Mouse (Mus musculus) brain, embryonic 14.5 days (tissue): Measurements from ENCODE around the gene Pappa2.

Experiments used
- CTCF ChIP-seq: fragments of 200-500 bp; IDR thresholded peaks from 2 replicates; pipeline ENCODE4 v1.5.1; 2012; ENCODE audit warnings: inconsistent platforms, mild to moderate bottlenecking, moderate library complexity, borderline replicate concordance; ENCODE audit not compliant: insufficient read depth, insufficient read length; ENCODE audit errors: extremely low read depth
- POLR2A ChIP-seq: fragments of 200-500 bp; IDR thresholded peaks from 2 replicates; pipeline ENCODE4 v1.6.1; 2012; ENCODE audit warnings: mild to moderate bottlenecking, inconsistent platforms, borderline replicate concordance; ENCODE audit not compliant: poor library complexity, insufficient read depth, insufficient read length, severe bottlenecking; ENCODE audit errors: extremely low read depth

- no peak for TF ChIP-seq POLR2A
- no peak for TF ChIP-seq CTCF
Measured at GRCm38 (mm10) chr1:158860190-158860589, 120.1 kb downstream of the Pappa2 start.
